Mouse (Mus musculus): ENCODE results near the gene Ltbp4. TPM values are rescaled to one million over a fixed set of nuclear protein-coding genes. Genes with fewer than 3 reads are reported as not detected.

Gene Ltbp4
- total and polyA plus RNA-seq, 3 experiments, result 2.9 to 14.2 TPM; not detected in 1

- TF ChIP-seq USF1 (IDR thresholded peaks at IDR 0.05; ENCODE audit: low read depth, low read length) (peak; percentile 61; the same call in 1 of the 2 replicates), MYB (IDR thresholded peaks at IDR 0.05; ENCODE audit: low read depth, low read length) (0 out of 2 replicates have a peak, but pooled peaks have one; percentile 13), CHD1 (IDR thresholded peaks at IDR 0.05; ENCODE audit: low read depth, low read length) (peak; percentile 76; the same call in 1 of the 2 replicates), TBP (IDR thresholded peaks at IDR 0.05; ENCODE audit: low read depth, low read length) (no peak)
Observed at GRCm38 (mm10) chr7:27257046-27257851, 80.2 kb downstream of the Ltbp4 start (continued).

- no peaks in the 10 kb centered on the region for H3K27me3 ChIP-seq (ENCODE audit: control insufficient read depth in 1 of 2, insufficient read depth in 2 of 2, low read length in 2 of 2)
- TF ChIP-seq SMC3 (IDR thresholded peaks at IDR 0.05; ENCODE audit: low read depth, low read length), result 0 out of 2 replicates have a peak, but pooled peaks have one; percentile 3
- TF ChIP-seq RAD21 (IDR thresholded peaks at IDR 0.05; ENCODE audit: low read depth, low read length), result peak; percentile 15
- TF ChIP-seq CTCF (IDR thresholded peaks at IDR 0.05 in 2 of 3, conservative IDR thresholded peaks at IDR 0.05 in 1 of 3; ENCODE audit: control insufficient read depth in 1 of 3, insufficient read depth in 1 of 3, low read depth in 2 of 3, low read length in 3 of 3, poor library complexity in 1 of 3, severe bottlenecking in 1 of 3), result peak; percentile 33 to 42 (median 37)
- no peak for TF ChIP-seq MAX (IDR thresholded peaks at IDR 0.05; ENCODE audit: low read length)
- no peaks in the 10 kb centered on the region; the same call in 1 of the 2 replicates for H3K79me2 ChIP-seq (ENCODE audit: control insufficient read depth, insufficient read depth, low read length, poor library complexity)
- peaks cover 15 to 47% of the 10 kb centered on the region in 2 experiments for H3K4me1 ChIP-seq (ENCODE audit: control insufficient read depth in 1 of 2, insufficient read depth in 2 of 2, low read length in 2 of 2)
- no peaks in the 10 kb centered on the region for H3K9me3 ChIP-seq (replicated peaks; ENCODE audit: insufficient read depth, low read length)
- no peak overlapping the region for H3K9ac ChIP-seq (ENCODE audit: control insufficient read depth, low read depth, low read length, poor library complexity, severe bottlenecking)
- peak overlapping the region; percentile 88; the same call in 1 of the 2 replicates for H3K27ac ChIP-seq (ENCODE audit: control insufficient read depth, low read depth, low read length)
- peak; percentile 48 for DNase-seq (ENCODE audit: low read depth, low spot score)
- H3K4me3 ChIP-seq (ENCODE audit: control insufficient read depth in 1 of 2, insufficient read depth in 1 of 2, low read depth in 2 of 2, low read length in 2 of 2), result no peak overlapping the region
- peaks cover 0 to 36% of the 10 kb centered on the region in 2 experiments; a peak in 2 of 4 replicates for H3K36me3 ChIP-seq (ENCODE audit: control insufficient read depth in 1 of 2, insufficient read depth in 2 of 2, low read length in 2 of 2)
Observed at GRCm38 (mm10) chr7:27255721-27256120, 81.8 kb downstream of the Ltbp4 start.

Other genes with a start within 250 kb of the Ltbp4 start
- not detected in 2 replicates for gene Cyp2f2, start 217.8 kb downstream of the Ltbp4 start, total RNA-seq (2012; rRNA removed)
- gene Cyp2f2, start 217.8 kb downstream of the Ltbp4 start, polyA plus RNA-seq (2012; ENCODE audit: insufficient read depth in 1 of 2, insufficient read length in 2 of 2, low read depth in 1 of 2, low replicate concordance in 2 of 2, missing spikeins in 1 of 2), result not detected
- not detected in 2 replicates for gene Cyp2t4, start 184.0 kb downstream of the Ltbp4 start, total RNA-seq (2012; rRNA removed)
- under 1 TPM in 1 of 2 experiments, not detected in 1; 0.28 TPM for gene Cyp2t4, start 184.0 kb downstream of the Ltbp4 start, polyA plus RNA-seq (2012; ENCODE audit: insufficient read depth in 1 of 2, insufficient read length in 2 of 2, low read depth in 1 of 2, low replicate concordance in 2 of 2, missing spikeins in 1 of 2)
- gene Egln2, start 170.9 kb downstream of the Ltbp4 start, total RNA-seq (2012; rRNA removed), result 61.8 and 69.5 TPM in 2 replicates
- 10 to 100 TPM in 1 of 2 experiments, not detected in 1; 80.1 TPM for gene Egln2, start 170.9 kb downstream of the Ltbp4 start, polyA plus RNA-seq (2012; ENCODE audit: insufficient read depth in 1 of 2, insufficient read length in 2 of 2, low read depth in 1 of 2, low replicate concordance in 2 of 2, missing spikeins in 1 of 2)
- 6.7 and 9.7 TPM in 2 replicates for gene Rab4b, start 158.8 kb downstream of the Ltbp4 start, total RNA-seq (2012; rRNA removed)
- gene Rab4b, start 158.8 kb downstream of the Ltbp4 start, polyA plus RNA-seq (2012; ENCODE audit: insufficient read depth in 1 of 2, insufficient read length in 2 of 2, low read depth in 1 of 2, low replicate concordance in 2 of 2, missing spikeins in 1 of 2), result 10 to 100 TPM in 1 of 2 experiments, not detected in 1; 32.6 TPM
- gene Gm21983, start 156.6 kb downstream of the Ltbp4 start, total RNA-seq (2012; rRNA removed), result not detected in 2 replicates
- gene Gm21983, start 156.6 kb downstream of the Ltbp4 start, polyA plus RNA-seq (2012; ENCODE audit: insufficient read depth in 1 of 2, insufficient read length in 2 of 2, low read depth in 1 of 2, low replicate concordance in 2 of 2, missing spikeins in 1 of 2), result under 1 TPM in 1 of 2 experiments, not detected in 1; 0.22 TPM
- 2.0 and 2.1 TPM in 2 replicates for gene Mia, start 156.5 kb downstream of the Ltbp4 start, total RNA-seq (2012; rRNA removed)
- 1 to 10 TPM in 1 of 2 experiments, not detected in 1; 2.8 TPM for gene Mia, start 156.5 kb downstream of the Ltbp4 start, polyA plus RNA-seq (2012; ENCODE audit: insufficient read depth in 1 of 2, insufficient read length in 2 of 2, low read depth in 1 of 2, low replicate concordance in 2 of 2, missing spikeins in 1 of 2)
- gene BC024978, start 141.9 kb downstream of the Ltbp4 start, total RNA-seq (2012; rRNA removed), result 1.6 and 2.1 TPM in 2 replicates
- gene BC024978, start 141.9 kb downstream of the Ltbp4 start, polyA plus RNA-seq (2012; ENCODE audit: insufficient read depth in 1 of 2, insufficient read length in 2 of 2, low read depth in 1 of 2, low replicate concordance in 2 of 2, missing spikeins in 1 of 2), result 1 to 10 TPM in 1 of 2 experiments, not detected in 1; 7.1 TPM
- 128 and 139 TPM in 2 replicates for gene Snrpa, start 141.4 kb downstream of the Ltbp4 start, total RNA-seq (2012; rRNA removed)
- gene Snrpa, start 141.4 kb downstream of the Ltbp4 start, polyA plus RNA-seq (2012; ENCODE audit: insufficient read depth in 1 of 2, insufficient read length in 2 of 2, low read depth in 1 of 2, low replicate concordance in 2 of 2, missing spikeins in 1 of 2), result 100 to 1,000 TPM in 1 of 2 experiments, not detected in 1; 310 TPM
- gene Itpkc, start 109.0 kb downstream of the Ltbp4 start, total RNA-seq (2012; rRNA removed), result 5.1 and 6.8 TPM in 2 replicates
- 1 to 10 TPM in 1 of 2 experiments, not detected in 1; 6.3 TPM for gene Itpkc, start 109.0 kb downstream of the Ltbp4 start, polyA plus RNA-seq (2012; ENCODE audit: insufficient read depth in 1 of 2, insufficient read length in 2 of 2, low read depth in 1 of 2, low replicate concordance in 2 of 2, missing spikeins in 1 of 2)
- gene Coq8b, start 104.7 kb downstream of the Ltbp4 start, total RNA-seq (2012; rRNA removed), result 12.5 and 13.8 TPM in 2 replicates
- 10 to 100 TPM in 1 of 2 experiments, not detected in 1; 22.7 TPM for gene Coq8b, start 104.7 kb downstream of the Ltbp4 start, polyA plus RNA-seq (2012; ENCODE audit: insufficient read depth in 1 of 2, insufficient read length in 2 of 2, low read depth in 1 of 2, low replicate concordance in 2 of 2, missing spikeins in 1 of 2)
- gene Numbl, start 79.3 kb downstream of the Ltbp4 start, total RNA-seq (2012; rRNA removed), result 2.2 and 3.6 TPM in 2 replicates
- 10 to 100 TPM in 1 of 2 experiments, not detected in 1; 10.6 TPM for gene Numbl, start 79.3 kb downstream of the Ltbp4 start, polyA plus RNA-seq (2012; ENCODE audit: insufficient read depth in 1 of 2, insufficient read length in 2 of 2, low read depth in 1 of 2, low replicate concordance in 2 of 2, missing spikeins in 1 of 2)
- 24.2 and 25.4 TPM in 2 replicates for gene Shkbp1, start 18.3 kb upstream of the Ltbp4 start, total RNA-seq (2012; rRNA removed)
- gene Shkbp1, start 18.3 kb upstream of the Ltbp4 start, polyA plus RNA-seq (2012; ENCODE audit: insufficient read depth in 1 of 2, insufficient read length in 2 of 2, low read depth in 1 of 2, low replicate concordance in 2 of 2, missing spikeins in 1 of 2), result 10 to 100 TPM in 1 of 2 experiments, not detected in 1; 77.0 TPM
- 0.42 TPM in 1 of 2 replicates, not detected in the other for gene Gm20479, start 19.7 kb upstream of the Ltbp4 start, total RNA-seq (2012; rRNA removed)
- 1 to 10 TPM in 1 of 2 experiments, not detected in 1; 2.7 TPM for gene Gm20479, start 19.7 kb upstream of the Ltbp4 start, polyA plus RNA-seq (2012; ENCODE audit: insufficient read depth in 1 of 2, insufficient read length in 2 of 2, low read depth in 1 of 2, low replicate concordance in 2 of 2, missing spikeins in 1 of 2)
- gene Sptbn4, start 110.0 kb upstream of the Ltbp4 start, total RNA-seq (2012; rRNA removed), result 0.19 and 0.36 TPM in 2 replicates
- gene Sptbn4, start 110.0 kb upstream of the Ltbp4 start, polyA plus RNA-seq (2012; ENCODE audit: insufficient read depth in 1 of 2, insufficient read length in 2 of 2, low read depth in 1 of 2, low replicate concordance in 2 of 2, missing spikeins in 1 of 2), result under 1 TPM in 1 of 2 experiments, not detected in 1; 0.68 TPM
- gene Blvrb, start 110.3 kb upstream of the Ltbp4 start, total RNA-seq (2012; rRNA removed), result 183 and 245 TPM in 2 replicates
- gene Blvrb, start 110.3 kb upstream of the Ltbp4 start, polyA plus RNA-seq (2012; ENCODE audit: insufficient read depth in 1 of 2, insufficient read length in 2 of 2, low read depth in 1 of 2, low replicate concordance in 2 of 2, missing spikeins in 1 of 2), result 100 to 1,000 TPM in 1 of 2 experiments, not detected in 1; 210 TPM
- 2.0 and 2.4 TPM in 2 replicates for gene Sertad3, start 136.1 kb upstream of the Ltbp4 start, total RNA-seq (2012; rRNA removed)
- 1 to 10 TPM in 1 of 2 experiments, not detected in 1; 6.7 TPM for gene Sertad3, start 136.1 kb upstream of the Ltbp4 start, polyA plus RNA-seq (2012; ENCODE audit: insufficient read depth in 1 of 2, insufficient read length in 2 of 2, low read depth in 1 of 2, low replicate concordance in 2 of 2, missing spikeins in 1 of 2)
- 9.9 and 12.4 TPM in 2 replicates for gene Sertad1, start 149.2 kb upstream of the Ltbp4 start, total RNA-seq (2012; rRNA removed)
- 10 to 100 TPM in 1 of 2 experiments, not detected in 1; 10.6 TPM for gene Sertad1, start 149.2 kb upstream of the Ltbp4 start, polyA plus RNA-seq (2012; ENCODE audit: insufficient read depth in 1 of 2, insufficient read length in 2 of 2, low read depth in 1 of 2, low replicate concordance in 2 of 2, missing spikeins in 1 of 2)
- gene Prx, start 161.6 kb upstream of the Ltbp4 start, total RNA-seq (2012; rRNA removed), result 0.39 TPM in 2 replicates
- 1 to 10 TPM in 1 of 2 experiments, not detected in 1; 1.4 TPM for gene Prx, start 161.6 kb upstream of the Ltbp4 start, polyA plus RNA-seq (2012; ENCODE audit: insufficient read depth in 1 of 2, insufficient read length in 2 of 2, low read depth in 1 of 2, low replicate concordance in 2 of 2, missing spikeins in 1 of 2)
- gene Hipk4, start 185.6 kb upstream of the Ltbp4 start, total RNA-seq (2012; rRNA removed), result not detected in 2 replicates
- gene Hipk4, start 185.6 kb upstream of the Ltbp4 start, polyA plus RNA-seq (2012; ENCODE audit: insufficient read depth in 1 of 2, insufficient read length in 2 of 2, low read depth in 1 of 2, low replicate concordance in 2 of 2, missing spikeins in 1 of 2), result under 1 TPM in 1 of 2 experiments, not detected in 1; 0.26 TPM
- gene Pld3, start 215.5 kb upstream of the Ltbp4 start, total RNA-seq (2012; rRNA removed), result 8.0 and 11.1 TPM in 2 replicates
- 10 to 100 TPM in 1 of 2 experiments, not detected in 1; 22.8 TPM for gene Pld3, start 215.5 kb upstream of the Ltbp4 start, polyA plus RNA-seq (2012; ENCODE audit: insufficient read depth in 1 of 2, insufficient read length in 2 of 2, low read depth in 1 of 2, low replicate concordance in 2 of 2, missing spikeins in 1 of 2)
- 5.9 and 6.6 TPM in 2 replicates for gene 2310022A10Rik, start 215.5 kb upstream of the Ltbp4 start, total RNA-seq (2012; rRNA removed)
- 10 to 100 TPM in 1 of 2 experiments, not detected in 1; 33.2 TPM for gene 2310022A10Rik, start 215.5 kb upstream of the Ltbp4 start, polyA plus RNA-seq (2012; ENCODE audit: insufficient read depth in 1 of 2, insufficient read length in 2 of 2, low read depth in 1 of 2, low replicate concordance in 2 of 2, missing spikeins in 1 of 2)